Mouse (Mus musculus) heart, postnatal 0 days (tissue): ENCODE data around the gene Birc3. TPM values are rescaled to one million over a fixed set of nuclear protein-coding genes. Genes with fewer than 3 reads are reported as not detected.

Experiments
- ATAC-seq: fragments of 200-750 bp; cut with Nextera tagmentation; 2 replicates; pipeline ENCODE4 v1.8.0; 2017; ENCODE audit warnings: low read depth, moderate number of reproducible peaks, moderate library complexity; ENCODE audit not compliant: insufficient read depth
- DNase-seq: peaks from one replicate; pipeline ENCODE4 v3.0.0-alpha.2; 2016; ENCODE audit warnings: low spot score
- H3K27ac ChIP-seq: fragments of 300-500 bp; sonication (generic); 2 replicates; pipeline ENCODE4 v1.5.1; 2014; ENCODE audit warnings: low read depth, mild to moderate bottlenecking
- H3K27me3 ChIP-seq: fragments of 300-500 bp; sonication (generic); 2 replicates; pipeline ENCODE4 v1.6.1; 2014; ENCODE audit warnings: low read length, mixed read lengths; ENCODE audit not compliant: control insufficient read depth, insufficient read depth
- H3K36me3 ChIP-seq: fragments of 300-500 bp; sonication (generic); replicated peaks from 2 replicates; pipeline ENCODE4 v1.6.1; 2014; ENCODE audit warnings: low read length, mixed read lengths; ENCODE audit not compliant: control insufficient read depth, insufficient read depth
- H3K4me1 ChIP-seq: fragments of 300-500 bp; sonication (generic); 2 replicates; pipeline ENCODE4 v1.6.1; 2014; ENCODE audit warnings: antibody characterized with exemption; ENCODE audit not compliant: control insufficient read depth, insufficient read depth
- H3K4me2 ChIP-seq: fragments of 300-500 bp; sonication (generic); 2 replicates; pipeline ENCODE4 v1.6.1; 2014; ENCODE audit warnings: low read depth, mild to moderate bottlenecking, low read length, moderate library complexity
- H3K4me3 ChIP-seq: fragments of 300-500 bp; sonication (generic); 2 replicates; pipeline ENCODE4 v1.5.1; 2014; ENCODE audit warnings: low read depth, low read length
- H3K9ac ChIP-seq: fragments of 300-500 bp; sonication (generic); replicated peaks from 2 replicates; pipeline ENCODE4 v1.6.1; 2014; ENCODE audit warnings: low read depth, low read length, mixed read lengths
- H3K9me3 ChIP-seq: fragments of 300-500 bp; sonication (generic); replicated peaks from 2 replicates; pipeline ENCODE4 v1.6.1; 2016; ENCODE audit warnings: low read length; ENCODE audit not compliant: control insufficient read depth
- CTCF ChIP-seq: IDR thresholded peaks from 2 replicates; pipeline ENCODE4 v1.5.1; 2016; ENCODE audit warnings: antibody characterized with exemption, control low read depth, low read depth
- EP300 ChIP-seq: IDR thresholded peaks from 2 replicates; pipeline ENCODE4 v1.6.1; 2016; ENCODE audit warnings: antibody characterized with exemption, low read depth
- WGBS: fragments of 180-500 bp; shearing (Covaris S2); extraction: QIAGEN DNeasy Blood & Tissue Kit; methylation state at CpG from one replicate; pipeline ENCODE4 v1.1.7; 2014; 5-methylcytosine and 5-hydroxymethylcytosine counted together
- polyA plus RNA-seq: library from polyadenylated mRNA; unstranded; fragments of >200 nt; fragmentation: Nextera tagmentation; extraction: Ambion mirVana; gene quantifications from 2 replicates; pipeline ENCODE4 v1.2.1, GENCODE M21; 2015
- total RNA-seq: library from RNA; depleted of rRNA; stranded (reverse); fragments of >200 nt; gene quantifications from 2 replicates; pipeline ENCODE4 v1.2.3, GENCODE M21; 2014; ENCODE audit warnings: low replicate concordance

The Birc3 gene
- total and polyA plus RNA-seq, 2 experiments from 2014 or later: 3.9 to 7.1 TPM

- peak overlapping the region; percentile 91 for H3K9ac ChIP-seq
- peak overlapping the region; percentile 79 for H3K4me3 ChIP-seq
- no peak for ATAC-seq
- H3K4me2 ChIP-seq: peak overlapping the region; percentile 93
- peak; percentile 28 for DNase-seq
- H3K4me1 ChIP-seq: peaks cover 9% of the 10 kb centered on the region
- TF ChIP-seq EP300 (no peak), CTCF (no peak)
- peak overlapping the region; percentile 97 for H3K27ac ChIP-seq
- no peaks in the 10 kb centered on the region for H3K9me3 ChIP-seq
- H3K27me3 ChIP-seq: no peaks in the 10 kb centered on the region
- H3K36me3 ChIP-seq: peaks cover 13% of the 10 kb centered on the region
- 20% methylated on average over 14 of the region's 14 CpGs for WGBS
These were observed 35.1 kb downstream of the Birc3 start for GRCm38 (mm10) chr9:7837806-7838440.

GRCm38 (mm10) chr9:7836905-7837805 lies 35.8 kb downstream of the Birc3 start, which contains the start of gene Birc2:
Birc2 (minus strand) TSS chr9:7837064.
- peak; percentile 98 for ATAC-seq
- Histone ChIP-seq H3K27ac (peak within 1 kb of the TSS; percentile 97), H3K9me3 (no peaks in the 10 kb centered on the region), H3K4me1 (peaks cover 14% of the 10 kb centered on the region), H3K4me2 (peak within 1 kb of the TSS; percentile 93), H3K27me3 (no peaks in the 10 kb centered on the region), H3K4me3 (peak within 1 kb of the TSS; percentile 79), H3K36me3 (peaks cover 13% of the 10 kb centered on the region), H3K9ac (peak within 1 kb of the TSS; percentile 91)
- under 1% methylated on average over 68 of the region's 68 CpGs for WGBS
- no peak for TF ChIP-seq CTCF
- peak; percentile 90; the same call in 1 of the 2 replicates for TF ChIP-seq EP300
- peak; percentile 95 for DNase-seq

GRCm38 (mm10) chr9:7836331-7836730 lies 36.7 kb downstream of the Birc3 start:
- H3K27ac ChIP-seq: peak overlapping the region; percentile 97
- WGBS: 0% methylated on average over 16 of the region's 16 CpGs
- TF ChIP-seq CTCF (no peak), EP300 (no peak)
- H3K36me3 ChIP-seq: peaks cover 13% of the 10 kb centered on the region
- H3K27me3 ChIP-seq: no peaks in the 10 kb centered on the region
- peak overlapping the region; percentile 93 for H3K4me2 ChIP-seq
- H3K9me3 ChIP-seq: no peaks in the 10 kb centered on the region
- peak overlapping the region; percentile 91 for H3K9ac ChIP-seq
- H3K4me1 ChIP-seq: peaks cover 14% of the 10 kb centered on the region
- peak; percentile 44 for DNase-seq
- peak; percentile 29; the same call in 1 of the 2 replicates for ATAC-seq
- H3K4me3 ChIP-seq: peak overlapping the region; percentile 79

- Histone ChIP-seq H3K27ac (no peak overlapping the region), H3K9me3 (no peaks in the 10 kb centered on the region), H3K4me1 (peaks cover 14% of the 10 kb centered on the region), H3K27me3 (no peaks in the 10 kb centered on the region), H3K36me3 (peaks cover 13% of the 10 kb centered on the region), H3K4me3 (no peak overlapping the region), H3K9ac (no peak overlapping the region), H3K4me2 (peak overlapping the region; percentile 93)
- no peak for DNase-seq
- ATAC-seq: no peak
- no peak for TF ChIP-seq EP300
- TF ChIP-seq CTCF: no peak
- 87% methylated on average over 1 of the region's 1 CpGs for WGBS
These were observed 37.7 kb downstream of the Birc3 start for GRCm38 (mm10) chr9:7835302-7835701.

GRCm38 (mm10) chr9:7833421-7833820 lies 39.6 kb downstream of the Birc3 start:
- 71% methylated on average over 6 of the region's 6 CpGs for WGBS

More at GRCm38 (mm10) chr9:7833421-7833820, 39.6 kb downstream of the Birc3 start:
- Histone ChIP-seq H3K36me3 (peaks cover 13% of the 10 kb centered on the region), H3K4me1 (peaks cover 24% of the 10 kb centered on the region), H3K9ac (no peak overlapping the region; the same call in 1 of the 2 replicates), H3K4me3 (no peak overlapping the region), H3K9me3 (no peaks in the 10 kb centered on the region), H3K27me3 (no peaks in the 10 kb centered on the region), H3K4me2 (peak overlapping the region; percentile 19), H3K27ac (no peak overlapping the region)
- TF ChIP-seq CTCF: no peak
- no peak for TF ChIP-seq EP300
- DNase-seq (no peak), ATAC-seq (no peak)
